Mouse (Mus musculus) testis, adult 2 months (tissue): ENCODE data around the gene Hist1h2ae.

ENCODE experiments used
- CTCF ChIP-seq: fragments of 200-500 bp; IDR thresholded peaks from 2 replicates; pipeline ENCODE4 v1.5.1; 2012; ENCODE audit warnings: low read depth, mild to moderate bottlenecking, inconsistent platforms, low read length, moderate library complexity; ENCODE audit not compliant: control insufficient read depth, insufficient read depth, insufficient replicate concordance
- POLR2A ChIP-seq: fragments of 200-500 bp; IDR thresholded peaks from 2 replicates; pipeline ENCODE4 v1.6.1; 2012; ENCODE audit warnings: low read depth, mild to moderate bottlenecking, inconsistent platforms, low read length, moderate library complexity; ENCODE audit not compliant: control insufficient read depth

GRCm38 (mm10) chr13:23525901-23526300, 45.1 kb downstream of the Hist1h2ae start:
- TF ChIP-seq CTCF, result no peak
- TF ChIP-seq POLR2A, result no peak
